Mouse (Mus musculus) limb, embryonic 10.5 days (tissue): Measurements from ENCODE around the gene Uqcr11. TPM values are rescaled to one million over a fixed set of nuclear protein-coding genes. Genes with fewer than 3 reads are reported as not detected.

Experiments
- DNase-seq: peaks from one replicate; pipeline ENCODE4 v3.0.0-alpha.2; 2017; ENCODE audit warnings: low spot score
- H3K27ac ChIP-seq: fragments of 300-500 bp; sonication (generic); 2 replicates; pipeline ENCODE4 v1.5.1; 2016; ENCODE audit warnings: mild to moderate bottlenecking
- H3K27me3 ChIP-seq: fragments of 300-500 bp; sonication (generic); 2 replicates; pipeline ENCODE4 v1.6.1; 2016; ENCODE audit warnings: low read depth, mild to moderate bottlenecking; ENCODE audit not compliant: poor library complexity, severe bottlenecking
- H3K36me3 ChIP-seq: fragments of 300-500 bp; sonication (generic); 2 replicates; pipeline ENCODE4 v1.6.1; 2016; ENCODE audit warnings: mild to moderate bottlenecking, moderate library complexity
- H3K4me1 ChIP-seq: fragments of 300-500 bp; sonication (generic); 2 replicates; pipeline ENCODE4 v1.6.1; 2016
- H3K4me3 ChIP-seq: fragments of 300-500 bp; sonication (generic); 2 replicates; pipeline ENCODE4 v1.5.1; 2016; ENCODE audit warnings: mild to moderate bottlenecking, moderate library complexity
- H3K9me3 ChIP-seq: fragments of 300-500 bp; sonication (generic); replicated peaks from 2 replicates; pipeline ENCODE4 v1.6.1; 2016; ENCODE audit warnings: mild to moderate bottlenecking
- WGBS: fragments of 180-500 bp; shearing (Covaris S2); methylation state at CpG from one replicate; pipeline ENCODE4 v1.1.7; 2016; 5-methylcytosine and 5-hydroxymethylcytosine counted together
- polyA plus RNA-seq: library from polyadenylated mRNA; unstranded; fragments of >200 nt; fragmentation: Nextera tagmentation; extraction: Ambion mirVana; gene quantifications from 2 replicates; pipeline ENCODE4 v1.2.1, GENCODE M21; 2016

The Uqcr11 gene
- polyA plus RNA-seq, 1 experiment from 2014 or later, result 651 TPM

DNA sequence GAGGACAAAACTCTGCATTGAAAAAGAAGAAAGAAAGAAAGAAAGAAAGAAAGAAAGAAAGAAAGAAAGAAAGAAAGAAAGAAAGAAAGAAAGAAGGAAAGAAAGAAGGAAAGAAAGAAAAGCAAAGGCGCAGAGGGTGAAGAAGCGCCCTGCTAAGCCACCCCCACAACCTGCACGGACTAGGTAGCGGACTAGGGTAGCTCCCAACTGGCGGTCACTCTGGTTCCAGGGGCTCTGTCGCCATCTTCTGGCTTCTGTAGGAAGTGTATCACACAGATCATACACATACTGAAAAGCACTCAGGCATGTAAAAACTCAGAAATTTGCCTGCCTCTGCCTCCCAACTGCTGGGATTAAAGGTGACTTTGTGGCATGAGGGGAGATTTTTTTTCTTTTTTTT, 32.6 kb downstream of the Uqcr11 start:
- Histone ChIP-seq H3K4me3 (no peak overlapping the region), H3K27me3 (peaks cover 10% of the 10 kb centered on the region), H3K27ac (no peak overlapping the region), H3K4me1 (peaks cover 18% of the 10 kb centered on the region), H3K9me3 (no peaks in the 10 kb centered on the region), H3K36me3 (no peaks in the 10 kb centered on the region)
- peak; percentile 75 for DNase-seq
- 19% methylated on average over 6 of the region's 6 CpGs for WGBS

DNA sequence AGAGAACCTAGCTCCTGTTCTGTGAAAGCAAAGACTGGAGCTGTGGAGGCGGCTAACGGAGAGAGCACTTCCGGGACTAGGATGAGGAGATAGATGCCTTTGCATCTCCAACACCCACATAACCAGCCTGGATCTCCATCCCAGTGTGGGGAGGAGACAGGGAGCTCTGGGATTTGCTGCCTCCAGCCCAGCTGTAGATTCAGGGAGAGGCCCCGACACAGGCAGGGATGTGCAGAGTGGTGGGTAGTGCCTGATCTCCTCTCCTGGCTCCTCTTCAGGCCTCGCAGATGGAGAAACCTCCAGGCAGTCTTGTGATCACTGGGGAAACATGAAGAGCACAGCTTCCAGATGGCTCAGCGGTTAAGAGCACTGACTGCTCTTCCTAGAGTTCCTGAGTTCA, 33.9 kb downstream of the Uqcr11 start:
- 84% methylated on average over 6 of the region's 6 CpGs for WGBS
- Histone ChIP-seq H3K9me3 (0 out of 2 replicates have a peak, but pooled peaks cover 2% of the 10 kb centered on the region), H3K36me3 (no peaks in the 10 kb centered on the region), H3K27ac (no peak overlapping the region), H3K27me3 (peaks cover 18% of the 10 kb centered on the region), H3K4me3 (no peak overlapping the region), H3K4me1 (peaks cover 21% of the 10 kb centered on the region)
- no peak for DNase-seq

GRCm38 (mm10) chr10:80371983-80372382, 34.6 kb downstream of the Uqcr11 start:
- Histone ChIP-seq H3K36me3 (no peaks in the 10 kb centered on the region), H3K4me3 (peak overlapping the region; percentile 44)

DNA sequence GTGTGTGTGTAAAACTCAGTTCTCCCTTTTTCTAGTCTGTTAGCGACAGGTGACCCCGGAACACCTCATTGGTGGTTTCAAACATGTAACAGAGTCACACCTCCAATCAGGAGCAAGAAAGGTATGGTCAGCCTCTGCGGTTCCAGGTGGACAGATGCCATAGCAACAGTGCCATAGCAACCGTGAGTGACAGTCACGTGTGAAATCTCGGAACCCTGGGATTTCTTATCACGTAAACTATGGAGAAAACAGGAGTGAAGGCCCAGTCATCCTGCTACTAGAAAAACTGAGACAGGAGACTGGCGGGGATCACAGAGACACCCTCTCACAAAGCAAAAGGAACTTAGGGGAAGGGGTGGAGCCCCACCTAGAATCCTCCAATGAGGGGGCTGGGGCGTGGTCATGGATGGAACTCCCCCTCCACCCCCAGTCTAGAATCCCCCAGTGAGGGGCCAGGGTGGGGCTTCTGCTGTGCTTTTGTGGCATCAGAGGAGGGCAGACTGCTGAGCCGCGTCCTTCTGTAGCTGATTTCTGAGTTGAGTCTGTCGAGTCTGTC, 35.1 kb downstream of the Uqcr11 start:
- WGBS, result 2% methylated on average over 12 of the region's 12 CpGs
- peak; percentile 71 for DNase-seq
- peak overlapping the region; percentile 63 for H3K27ac ChIP-seq

More at GRCm38 (mm10) chr10:80371983-80372382, 34.6 kb downstream of the Uqcr11 start:
- peaks cover 24% of the 10 kb centered on the region for H3K27me3 ChIP-seq
- WGBS, result 54% methylated on average over 9 of the region's 9 CpGs
- H3K9me3 ChIP-seq, result 0 out of 2 replicates have a peak, but pooled peaks cover 2% of the 10 kb centered on the region
- H3K4me1 ChIP-seq, result peaks cover 28% of the 10 kb centered on the region
- 0 out of 2 replicates have a peak overlapping the region, but pooled peaks have one; percentile 63 for H3K27ac ChIP-seq
- no peak for DNase-seq

DNA sequence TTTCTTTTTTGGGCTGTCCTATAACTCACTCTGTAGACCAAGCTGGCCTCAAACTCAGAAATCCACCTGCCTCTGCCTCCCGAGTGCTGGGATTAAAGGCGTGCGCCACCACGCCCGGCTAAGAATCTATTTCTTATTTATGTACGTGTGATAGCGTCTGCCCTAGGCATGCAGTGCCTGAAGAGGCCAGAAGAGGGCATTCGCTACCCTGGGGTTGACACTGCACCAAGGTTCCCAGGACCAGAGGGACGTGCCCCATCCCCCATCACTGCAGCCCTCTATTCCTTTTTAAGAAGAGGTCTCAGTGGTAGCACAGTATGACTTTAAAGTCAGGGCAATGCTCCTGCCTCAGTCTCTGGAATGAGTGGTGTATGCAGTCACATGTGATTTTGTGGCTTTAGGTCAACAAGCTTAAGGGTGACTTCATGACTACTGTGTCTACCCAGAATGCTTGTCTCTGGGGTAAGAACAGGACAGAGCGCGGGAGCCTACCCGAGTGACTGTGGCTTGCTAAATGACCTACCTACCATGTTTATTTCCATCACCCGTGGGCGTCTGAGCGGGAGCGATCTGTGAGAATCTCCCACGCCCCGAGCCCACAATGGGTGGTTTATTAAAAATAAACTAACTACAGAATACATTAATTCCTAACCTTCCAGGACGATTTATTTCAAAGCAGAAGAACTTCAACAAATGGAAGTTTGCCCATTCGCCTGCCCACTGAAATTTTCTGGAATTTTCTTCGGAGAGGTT, 36.5 kb downstream of the Uqcr11 start:
- 80% methylated on average over 21 of the region's 21 CpGs for WGBS
- Histone ChIP-seq H3K27ac (no peak overlapping the region), H3K4me3 (no peak overlapping the region), H3K27me3 (peaks cover 35% of the 10 kb centered on the region), H3K4me1 (peaks cover 30% of the 10 kb centered on the region), H3K9me3 (0 out of 2 replicates have a peak, but pooled peaks cover 2% of the 10 kb centered on the region), H3K36me3 (no peaks in the 10 kb centered on the region)
- no peak for DNase-seq

More for the DNA sequence above, 35.1 kb downstream of the Uqcr11 start:
- H3K4me3 ChIP-seq, result peak overlapping the region; percentile 44
- H3K9me3 ChIP-seq, result 0 out of 2 replicates have a peak, but pooled peaks cover 2% of the 10 kb centered on the region
- H3K36me3 ChIP-seq, result no peaks in the 10 kb centered on the region
- peaks cover 29% of the 10 kb centered on the region for H3K27me3 ChIP-seq
- peaks cover 30% of the 10 kb centered on the region for H3K4me1 ChIP-seq

- 89% methylated on average over 6 of the region's 6 CpGs for WGBS
- DNase-seq, result no peak
- Histone ChIP-seq H3K4me3 (no peak overlapping the region), H3K36me3 (no peaks in the 10 kb centered on the region), H3K9me3 (0 out of 2 replicates have a peak, but pooled peaks cover 2% of the 10 kb centered on the region), H3K27ac (no peak overlapping the region), H3K27me3 (peaks cover 52% of the 10 kb centered on the region), H3K4me1 (peaks cover 38% of the 10 kb centered on the region)
Observed at GRCm38 (mm10) chr10:80368392-80368791, 38.2 kb downstream of the Uqcr11 start.

- H3K9me3 ChIP-seq, result 0 out of 2 replicates have a peak, but pooled peaks cover 2% of the 10 kb centered on the region
- no peak overlapping the region for H3K27ac ChIP-seq
- no peak for DNase-seq
- peaks cover 38% of the 10 kb centered on the region for H3K4me1 ChIP-seq
- no peaks in the 10 kb centered on the region for H3K36me3 ChIP-seq
- 58% methylated on average over 5 of the region's 5 CpGs for WGBS
- H3K4me3 ChIP-seq, result no peak overlapping the region
- peaks cover 54% of the 10 kb centered on the region for H3K27me3 ChIP-seq
Observed at GRCm38 (mm10) chr10:80367954-80368353, 38.7 kb downstream of the Uqcr11 start.

DNA sequence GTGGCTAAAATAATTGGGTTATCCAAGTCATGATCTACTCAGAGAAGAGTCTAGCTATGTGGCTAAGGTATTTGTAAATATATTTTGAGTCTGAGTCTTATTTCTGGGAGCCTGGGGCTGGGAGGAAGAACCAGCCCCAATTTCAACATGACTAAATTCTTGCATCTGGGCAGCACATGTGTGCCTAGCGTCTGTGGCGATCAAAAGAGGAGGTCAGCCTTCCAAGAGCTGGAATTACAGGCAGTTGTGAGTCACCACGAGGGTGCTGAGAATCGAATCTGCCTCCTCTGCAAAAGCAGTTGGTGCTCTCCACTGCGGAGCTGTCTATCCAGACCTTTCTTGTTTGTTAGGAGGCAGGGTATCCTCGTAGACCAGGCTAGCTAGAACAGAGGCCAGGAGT, 40.9 kb downstream of the Uqcr11 start:
- H3K27me3 ChIP-seq, result peaks cover 57% of the 10 kb centered on the region
- 68% methylated on average over 6 of the region's 6 CpGs for WGBS

GRCm38 (mm10) chr10:80363734-80364133, 42.9 kb downstream of the Uqcr11 start:
- H3K4me3 ChIP-seq, result peak overlapping the region; percentile 16; the same call in 1 of the 2 replicates
- 38% methylated on average over 6 of the region's 6 CpGs for WGBS
- peaks cover 77% of the 10 kb centered on the region for H3K27me3 ChIP-seq
- DNase-seq, result no peak
- no peaks in the 10 kb centered on the region for H3K36me3 ChIP-seq
- H3K9me3 ChIP-seq, result 0 out of 2 replicates have a peak, but pooled peaks cover 2% of the 10 kb centered on the region
- H3K4me1 ChIP-seq, result peaks cover 20% of the 10 kb centered on the region
- H3K27ac ChIP-seq, result no peak overlapping the region

More for the DNA sequence above, 40.9 kb downstream of the Uqcr11 start:
- H3K4me1 ChIP-seq, result peaks cover 20% of the 10 kb centered on the region
- DNase-seq, result no peak
- H3K36me3 ChIP-seq, result no peaks in the 10 kb centered on the region
- no peak overlapping the region for H3K27ac ChIP-seq
- 0 out of 2 replicates have a peak, but pooled peaks cover 2% of the 10 kb centered on the region for H3K9me3 ChIP-seq
- no peak overlapping the region for H3K4me3 ChIP-seq

GRCm38 (mm10) chr10:80357994-80358639, 48.5 kb downstream of the Uqcr11 start:
- H3K27me3 ChIP-seq, result peaks cover 90% of the 10 kb centered on the region
- no peak overlapping the region for H3K27ac ChIP-seq
- H3K4me1 ChIP-seq, result peaks cover 28% of the 10 kb centered on the region
- peak; percentile 63 for DNase-seq
- no peaks in the 10 kb centered on the region for H3K9me3 ChIP-seq
- H3K36me3 ChIP-seq, result no peaks in the 10 kb centered on the region
- peak overlapping the region; percentile 34 for H3K4me3 ChIP-seq
- WGBS, result 9% methylated on average over 31 of the region's 31 CpGs

DNA sequence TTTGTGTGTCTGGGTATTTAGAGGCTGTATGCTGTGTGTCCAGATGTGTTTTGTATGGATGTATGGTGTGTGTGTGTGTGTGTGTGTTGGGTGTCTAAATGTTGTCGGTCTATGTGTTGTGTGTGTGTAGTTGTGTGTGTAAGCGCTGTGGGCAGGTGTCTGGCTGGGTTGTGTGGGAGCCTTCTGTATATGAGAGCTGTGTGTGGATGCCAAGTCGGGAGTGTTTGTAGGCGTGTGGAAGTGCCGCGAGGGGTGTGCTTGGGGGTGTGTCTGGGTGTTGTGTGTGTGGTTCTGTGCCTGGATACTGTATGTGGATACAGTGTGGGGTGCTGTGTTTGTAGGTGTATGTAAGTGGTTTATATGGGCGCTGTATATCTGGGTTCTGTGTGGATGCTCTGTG, 49.3 kb downstream of the Uqcr11 start:
- DNase-seq, result no peak

DNA sequence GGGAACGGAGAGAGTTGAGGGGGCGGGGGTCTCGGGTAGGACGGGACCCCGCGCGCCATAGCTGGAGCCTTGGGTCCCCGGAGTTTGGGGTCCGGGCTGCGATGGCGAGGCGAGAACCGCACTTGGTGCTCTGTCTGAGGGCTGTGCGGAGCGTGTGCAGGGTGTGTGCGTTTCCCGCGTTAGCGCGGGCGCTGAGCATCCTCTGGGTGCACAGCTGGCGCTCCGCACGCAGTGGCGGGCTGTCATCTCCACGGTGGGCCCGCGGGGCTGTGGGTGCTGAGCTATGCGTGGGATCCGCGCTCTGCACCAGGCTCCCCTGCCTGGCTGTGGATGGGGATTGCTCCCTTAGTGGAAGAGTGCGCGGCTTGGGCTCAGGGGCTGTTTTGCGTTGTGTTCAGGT, 49.9 kb downstream of the Uqcr11 start:
- H3K9me3 ChIP-seq, result no peaks in the 10 kb centered on the region
- H3K36me3 ChIP-seq, result no peaks in the 10 kb centered on the region
- WGBS, result 3% methylated on average over 34 of the region's 34 CpGs
- H3K4me3 ChIP-seq, result peak overlapping the region; percentile 46
- 0 out of 2 replicates have a peak overlapping the region, but pooled peaks have one; percentile 56 for H3K27ac ChIP-seq
- peaks cover 97% of the 10 kb centered on the region for H3K27me3 ChIP-seq
- DNase-seq, result no peak
- H3K4me1 ChIP-seq, result peaks cover 28% of the 10 kb centered on the region

More for the DNA sequence above, 49.3 kb downstream of the Uqcr11 start:
- no peak overlapping the region for H3K27ac ChIP-seq
- no peaks in the 10 kb centered on the region for H3K36me3 ChIP-seq
- peaks cover 28% of the 10 kb centered on the region for H3K4me1 ChIP-seq
- peaks cover 91% of the 10 kb centered on the region for H3K27me3 ChIP-seq
- H3K9me3 ChIP-seq, result no peaks in the 10 kb centered on the region
- peak overlapping the region; percentile 46 for H3K4me3 ChIP-seq
- WGBS, result 39% methylated on average over 7 of the region's 7 CpGs
